In genomic region chr13:51016956-51017703, GRCm38 (mm10) we compare ENCODE assay signal across 11 mouse cellular contexts.
A peak's percentile ranks its signal among the peaks of the same experiment; 100 is the strongest.
DNase-seq lines count a peak whose midpoint lies in the region; ATAC-seq lines count a peak whose summit lies in the region.
"Had no signal": no experiment of that assay in that cellular context is flagged by ENCODE, and none has a peak within 500 bp of the region (broad histone marks: within the 10 kb centered on the region; RNA-seq: fewer than 3 reads in every experiment).

No protein-coding gene starts in this region.

- peaks cover 20% of the 10 kb centered on the region for H3K4me1 ChIP-seq in hindbrain, embryonic 10.5 days (replicated peaks)
- peaks cover 8% of the 10 kb centered on the region; the same call in 1 of the 2 replicates for H3K4me1 ChIP-seq in hindbrain, embryonic 13.5 days (replicated peaks)
- H3K4me1 ChIP-seq in intestine, embryonic 16.5 days (ENCODE audit: control insufficient read depth, insufficient read depth, low read length) = peaks cover 11% of the 10 kb centered on the region; the same call in 1 of the 2 replicates
- peaks cover 52% of the 10 kb centered on the region for H3K4me1 ChIP-seq in limb, embryonic 13.5 days
- H3K4me1 ChIP-seq: hindbrain, embryonic 15.5 days had no signal

- no peaks in the 10 kb centered on the region for H3K9me3 ChIP-seq in hindbrain, embryonic 10.5 days
- no peaks in the 10 kb centered on the region for H3K9me3 ChIP-seq in hindbrain, embryonic 13.5 days
- no peaks in the 10 kb centered on the region for H3K9me3 ChIP-seq in intestine, embryonic 16.5 days (ENCODE audit: control insufficient read depth, low read length)
- no peaks in the 10 kb centered on the region for H3K9me3 ChIP-seq in limb, embryonic 13.5 days
- H3K9me3 ChIP-seq: hindbrain, embryonic 15.5 days; neural tube, embryonic 15.5 days had no signal

- no peaks in the 10 kb centered on the region for H3K27me3 ChIP-seq in hindbrain, embryonic 10.5 days (ENCODE audit: insufficient read depth, poor library complexity, severe bottlenecking)
- no peaks in the 10 kb centered on the region for H3K27me3 ChIP-seq in hindbrain, embryonic 13.5 days
- H3K27me3 ChIP-seq in intestine, embryonic 16.5 days (replicated peaks; ENCODE audit: control insufficient read depth, insufficient read depth, low read length) = no peaks in the 10 kb centered on the region
- no peaks in the 10 kb centered on the region for H3K27me3 ChIP-seq in limb, embryonic 13.5 days
- H3K27me3 ChIP-seq: hindbrain, embryonic 15.5 days; neural tube, embryonic 15.5 days had no signal

- no peak overlapping the region for H3K4me3 ChIP-seq in hindbrain, embryonic 10.5 days
- H3K4me3 ChIP-seq in hindbrain, embryonic 13.5 days = no peak overlapping the region
- no peak overlapping the region for H3K4me3 ChIP-seq in intestine, embryonic 16.5 days (ENCODE audit: low read length)
- H3K4me3 ChIP-seq in limb, embryonic 13.5 days = no peak overlapping the region
- H3K4me3 ChIP-seq: hindbrain, embryonic 15.5 days; neural tube, embryonic 15.5 days had no signal

- no peak overlapping the region for H3K4me2 ChIP-seq in hindbrain, embryonic 13.5 days
- H3K4me2 ChIP-seq in intestine, embryonic 16.5 days (ENCODE audit: low read depth, low read length) = no peak overlapping the region
- H3K4me2 ChIP-seq in limb, embryonic 13.5 days (replicated peaks) = 0 out of 2 replicates have a peak overlapping the region, but pooled peaks have one; percentile 7
- H3K4me2 ChIP-seq: hindbrain, embryonic 15.5 days; neural tube, embryonic 15.5 days had no signal

- no peak overlapping the region for H3K9ac ChIP-seq in hindbrain, embryonic 13.5 days
- no peak overlapping the region for H3K9ac ChIP-seq in intestine, embryonic 16.5 days (ENCODE audit: low read depth, low read length)
- no peak overlapping the region for H3K9ac ChIP-seq in limb, embryonic 13.5 days
- H3K9ac ChIP-seq: hindbrain, embryonic 15.5 days; neural tube, embryonic 15.5 days had no signal

- H3K27ac ChIP-seq in hindbrain, embryonic 10.5 days = peak overlapping the region; percentile 71
- no peak overlapping the region for H3K27ac ChIP-seq in hindbrain, embryonic 13.5 days
- no peak overlapping the region; the same call in 1 of the 2 replicates for H3K27ac ChIP-seq in intestine, embryonic 16.5 days (ENCODE audit: low read length)
- H3K27ac ChIP-seq in limb, embryonic 13.5 days = peak overlapping the region; percentile 84
- H3K27ac ChIP-seq: hindbrain, embryonic 15.5 days; neural tube, embryonic 15.5 days had no signal

- no peaks in the 10 kb centered on the region for H3K36me3 ChIP-seq in hindbrain, embryonic 10.5 days
- H3K36me3 ChIP-seq in hindbrain, embryonic 13.5 days = no peaks in the 10 kb centered on the region
- H3K36me3 ChIP-seq in intestine, embryonic 16.5 days (ENCODE audit: control insufficient read depth, insufficient read depth, low read length) = no peaks in the 10 kb centered on the region
- no peaks in the 10 kb centered on the region for H3K36me3 ChIP-seq in limb, embryonic 13.5 days
- H3K36me3 ChIP-seq: hindbrain, embryonic 15.5 days; neural tube, embryonic 15.5 days had no signal

- 75% methylated on average over 16 of the region's 16 CpGs for WGBS in hindbrain, embryonic 10.5 days
- 80% methylated on average over 16 of the region's 16 CpGs for WGBS in hindbrain, embryonic 13.5 days
- WGBS in intestine, embryonic 16.5 days = 70% methylated on average over 16 of the region's 16 CpGs
- 69% methylated on average over 16 of the region's 16 CpGs for WGBS in limb, embryonic 13.5 days

- no peak for DNase-seq in hindbrain, embryonic 10.5 days (ENCODE audit: low spot score)
- peak; percentile 80 for DNase-seq in ZHBTc4 (ENCODE audit: low read depth, low spot score)
- DNase-seq in liver = no peak
- no peak for DNase-seq in retina, postnatal 1 day
- DNase-seq: lung, adult 2 months; thymus, adult 2 months had no signal

- ATAC-seq in hindbrain, embryonic 13.5 days (ENCODE audit: low FRiP score) = no peak
- ATAC-seq in intestine, embryonic 16.5 days = 0 out of 2 replicates have a peak, but pooled peaks have one; percentile 11
- no peak for ATAC-seq in limb, embryonic 13.5 days (ENCODE audit: low FRiP score, low read depth)

Comparison
In these comparisons a context has a peak if more than half of its experiments do, and no peak if none do; other contexts are left out.
1. H3K27ac ChIP-seq: peak in hindbrain, embryonic 10.5 days (single experiment) and limb, embryonic 13.5 days (single experiment); none in hindbrain, embryonic 13.5 days (single experiment) and intestine, embryonic 16.5 days (single experiment).